Mouse (Mus musculus) E14TG2a.4 (cell line): ENCODE data around the gene Guca2b.

Experiments used
- H3K27me3 ChIP-seq: 2 replicates; pipeline ENCODE4 v1.6.1; 2014; ENCODE audit warnings: low read length, control low read depth; ENCODE audit not compliant: insufficient read depth
- H3K36me3 ChIP-seq: 2 replicates; pipeline ENCODE4 v1.6.1; 2014; ENCODE audit warnings: low read length, control low read depth; ENCODE audit not compliant: insufficient read depth
- H3K4me1 ChIP-seq: replicated peaks from 2 replicates; pipeline ENCODE4 v1.6.1; 2014; ENCODE audit warnings: low read depth, low read length, control low read depth
- H3K4me3 ChIP-seq: replicated peaks from 2 replicates; pipeline ENCODE4 v1.5.1; 2014; ENCODE audit warnings: mild to moderate bottlenecking, low read length
- H3K9me3 ChIP-seq: 2 replicates; pipeline ENCODE4 v1.6.1; 2014; ENCODE audit warnings: low read length, control low read depth
- CTCF ChIP-seq: conservative IDR thresholded peaks from 2 replicates; pipeline ENCODE4 v1.5.1; 2014; ENCODE audit warnings: low read length
- NANOG ChIP-seq: IDR thresholded peaks from 2 replicates; pipeline ENCODE4 v1.6.1; 2014; ENCODE audit warnings: borderline replicate concordance, low read length, mixed read lengths
- POU5F1 ChIP-seq: IDR thresholded peaks from 2 replicates; pipeline ENCODE4 v1.6.1; 2014; ENCODE audit warnings: low read length, borderline replicate concordance

Gene Guca2b

GRCm38 (mm10) chr4:119658731-119659130 lies at the start of gene Guca2b:
Gene Guca2b (minus strand): TSS chr4:119658954.
- H3K9me3 ChIP-seq = no peaks in the 10 kb centered on the region
- H3K4me3 ChIP-seq = no peak within 1 kb of the TSS
- H3K36me3 ChIP-seq = no peaks in the 10 kb centered on the region
- peaks cover 27% of the 10 kb centered on the region for H3K27me3 ChIP-seq
- no peak for TF ChIP-seq POU5F1
- no peak for TF ChIP-seq CTCF
- TF ChIP-seq NANOG = no peak
- H3K4me1 ChIP-seq = no peaks in the 10 kb centered on the region

GRCm38 (mm10) chr4:119707751-119708150 lies 49.0 kb upstream of the Guca2b start:
- Histone ChIP-seq H3K4me1 (peaks cover 4% of the 10 kb centered on the region), H3K4me3 (no peak overlapping the region), H3K9me3 (no peaks in the 10 kb centered on the region), H3K27me3 (peaks cover 11% of the 10 kb centered on the region), H3K36me3 (no peaks in the 10 kb centered on the region)
- TF ChIP-seq CTCF = no peak
- no peak for TF ChIP-seq POU5F1
- no peak for TF ChIP-seq NANOG

- H3K4me1 ChIP-seq = peaks cover 4% of the 10 kb centered on the region
- no peak for TF ChIP-seq POU5F1
- no peak for TF ChIP-seq NANOG
- TF ChIP-seq CTCF = no peak
- H3K4me3 ChIP-seq = no peak overlapping the region
- no peaks in the 10 kb centered on the region for H3K36me3 ChIP-seq
- H3K27me3 ChIP-seq = peaks cover 13% of the 10 kb centered on the region
- H3K9me3 ChIP-seq = no peaks in the 10 kb centered on the region
Measured at GRCm38 (mm10) chr4:119707326-119707725, 48.6 kb upstream of the Guca2b start.

GRCm38 (mm10) chr4:119703965-119704364 lies 45.2 kb upstream of the Guca2b start:
- H3K27me3 ChIP-seq = peaks cover 13% of the 10 kb centered on the region
- H3K9me3 ChIP-seq = peaks cover 4% of the 10 kb centered on the region; the same call in 1 of the 2 replicates
- TF ChIP-seq POU5F1 = no peak
- TF ChIP-seq CTCF = no peak
- no peak for TF ChIP-seq NANOG
- peaks cover 4% of the 10 kb centered on the region for H3K4me1 ChIP-seq
- no peaks in the 10 kb centered on the region for H3K36me3 ChIP-seq
- H3K4me3 ChIP-seq = no peak overlapping the region

GRCm38 (mm10) chr4:119701269-119701954 lies 42.7 kb upstream of the Guca2b start:
- H3K27me3 ChIP-seq = peaks cover 13% of the 10 kb centered on the region; the same call in 1 of the 2 replicates
- peaks cover 4% of the 10 kb centered on the region; the same call in 1 of the 2 replicates for H3K9me3 ChIP-seq
- no peaks in the 10 kb centered on the region for H3K4me1 ChIP-seq
- H3K4me3 ChIP-seq = no peak overlapping the region
- no peaks in the 10 kb centered on the region for H3K36me3 ChIP-seq
- TF ChIP-seq NANOG (no peak), CTCF (no peak), POU5F1 (no peak)

GRCm38 (mm10) chr4:119698339-119698738 lies 39.6 kb upstream of the Guca2b start:
- no peak overlapping the region for H3K4me3 ChIP-seq
- TF ChIP-seq NANOG (no peak), CTCF (no peak), POU5F1 (no peak)
- peaks cover 11% of the 10 kb centered on the region; the same call in 1 of the 2 replicates for H3K9me3 ChIP-seq
- no peaks in the 10 kb centered on the region for H3K36me3 ChIP-seq
- H3K4me1 ChIP-seq = no peaks in the 10 kb centered on the region
- H3K27me3 ChIP-seq = peaks cover 9% of the 10 kb centered on the region; the same call in 1 of the 2 replicates

- Histone ChIP-seq H3K27me3 (0 out of 2 replicates have a peak, but pooled peaks cover under 1% of the 10 kb centered on the region), H3K4me1 (peaks cover 23% of the 10 kb centered on the region), H3K36me3 (no peaks in the 10 kb centered on the region), H3K4me3 (no peak overlapping the region), H3K9me3 (peaks cover 30% of the 10 kb centered on the region)
- TF ChIP-seq CTCF (no peak), POU5F1 (no peak), NANOG (no peak)
Measured at GRCm38 (mm10) chr4:119685746-119686145, 27.0 kb upstream of the Guca2b start.

GRCm38 (mm10) chr4:119682596-119682995 lies 23.8 kb upstream of the Guca2b start:
- H3K4me3 ChIP-seq = no peak overlapping the region
- no peak for TF ChIP-seq POU5F1
- TF ChIP-seq NANOG = no peak
- no peak for TF ChIP-seq CTCF
- H3K4me1 ChIP-seq = peaks cover 20% of the 10 kb centered on the region
- H3K36me3 ChIP-seq = no peaks in the 10 kb centered on the region
- H3K27me3 ChIP-seq = 0 out of 2 replicates have a peak, but pooled peaks cover 4% of the 10 kb centered on the region
- H3K9me3 ChIP-seq = peaks cover 25% of the 10 kb centered on the region
